12 mouse cellular contexts compared by ENCODE assay signal in genomic region chr9:64790673-64791660, GRCm38 (mm10). TPM values are rescaled to one million over a fixed set of nuclear protein-coding genes. Genes with fewer than 3 reads are reported as not detected.
DNase-seq lines count a peak whose midpoint lies in the region; ATAC-seq and TF ChIP-seq lines count a peak whose summit lies in the region.
"Had no signal": no experiment of that assay in that cellular context is flagged by ENCODE, and none has a peak within 500 bp of the region (broad histone marks: within the 10 kb centered on the region; RNA-seq: fewer than 3 reads in every experiment).

No protein-coding gene starts in this region.

- no peak for ATAC-seq in kidney, embryonic 16.5 days (ENCODE audit: low FRiP score, low TSS enrichment)
- no peak for ATAC-seq in intestine, postnatal 0 days
- no peak for ATAC-seq in forebrain, embryonic 15.5 days (replicated peaks)
- ATAC-seq: midbrain, embryonic 15.5 days had no signal

- no peaks in the 10 kb centered on the region for H3K4me1 ChIP-seq in kidney, embryonic 16.5 days (ENCODE audit: insufficient read depth, low read length)
- H3K4me1 ChIP-seq in intestine, postnatal 0 days (replicated peaks; ENCODE audit: control insufficient read depth, insufficient read depth, low read length), result no peaks in the 10 kb centered on the region
- 0 out of 2 replicates have a peak, but pooled peaks cover 6% of the 10 kb centered on the region for H3K4me1 ChIP-seq in forebrain, embryonic 15.5 days
- H3K4me1 ChIP-seq: midbrain, embryonic 15.5 days had no signal

- WGBS in kidney, embryonic 16.5 days, result 77% methylated on average over 7 of the region's 7 CpGs
- WGBS in macrophage (ENCODE audit: missing documents), result 3% methylated on average over 7 of the region's 7 CpGs
- WGBS in intestine, postnatal 0 days, result 76% methylated on average over 7 of the region's 7 CpGs
- WGBS in forebrain, embryonic 15.5 days, result 87% methylated on average over 7 of the region's 7 CpGs

- H3K27me3 ChIP-seq in kidney, embryonic 16.5 days (ENCODE audit: insufficient read depth, low read length), result no peaks in the 10 kb centered on the region
- H3K27me3 ChIP-seq in intestine, postnatal 0 days (replicated peaks; ENCODE audit: control insufficient read depth, insufficient read depth, low read length), result no peaks in the 10 kb centered on the region
- H3K27me3 ChIP-seq in forebrain, embryonic 15.5 days, result no peaks in the 10 kb centered on the region
- H3K27me3 ChIP-seq: midbrain, embryonic 15.5 days had no signal

- H3K79me2 ChIP-seq in macrophage (ENCODE audit: inconsistent target), result no peaks in the 10 kb centered on the region

- no peak overlapping the region for H3K4me3 ChIP-seq in kidney, embryonic 16.5 days (ENCODE audit: low read length)
- no peak overlapping the region for H3K4me3 ChIP-seq in macrophage (ENCODE audit: inconsistent target)
- no peak overlapping the region for H3K4me3 ChIP-seq in intestine, postnatal 0 days (ENCODE audit: low read depth, low read length)
- no peak overlapping the region for H3K4me3 ChIP-seq in forebrain, embryonic 15.5 days
- H3K4me3 ChIP-seq: midbrain, embryonic 15.5 days had no signal

- TF ChIP-seq CTCF in intestine, postnatal 0 days (IDR thresholded peaks at IDR 0.05; ENCODE audit: low read depth), result no peak

- H3K36me3 ChIP-seq in kidney, embryonic 16.5 days (ENCODE audit: insufficient read depth, low read length), result no peaks in the 10 kb centered on the region
- H3K36me3 ChIP-seq in macrophage (ENCODE audit: inconsistent target), result no peaks in the 10 kb centered on the region
- H3K36me3 ChIP-seq in intestine, postnatal 0 days (ENCODE audit: control insufficient read depth, insufficient read depth), result no peaks in the 10 kb centered on the region
- H3K36me3 ChIP-seq in forebrain, embryonic 15.5 days, result no peaks in the 10 kb centered on the region
- H3K36me3 ChIP-seq: G1E; midbrain, embryonic 15.5 days had no signal

- H3K9me3 ChIP-seq in kidney, embryonic 16.5 days (ENCODE audit: low read length), result no peaks in the 10 kb centered on the region
- H3K9me3 ChIP-seq in intestine, postnatal 0 days (ENCODE audit: control insufficient read depth), result no peaks in the 10 kb centered on the region
- H3K9me3 ChIP-seq in forebrain, embryonic 15.5 days, result no peaks in the 10 kb centered on the region
- H3K9me3 ChIP-seq: G1E; midbrain, embryonic 15.5 days had no signal

- DNase-seq in kidney, adult 8-10 months, result peak; percentile 14 to 26
- peak; percentile 40 for DNase-seq in adipocyte (ENCODE audit: low spot score)
- DNase-seq in kidney, postnatal 10 days, result peak; percentile 15
- DNase-seq in cerebellum, adult 11-12 months, result no peak
- DNase-seq: right cerebral cortex, postnatal 14 days had no signal

- H3K4me2 ChIP-seq in kidney, embryonic 16.5 days (replicated peaks; ENCODE audit: low read depth, low read length), result no peak overlapping the region
- H3K4me2 ChIP-seq in intestine, postnatal 0 days (replicated peaks; ENCODE audit: low read depth), result no peak overlapping the region
- H3K4me2 ChIP-seq in forebrain, embryonic 15.5 days (replicated peaks), result no peak overlapping the region
- H3K4me2 ChIP-seq: midbrain, embryonic 15.5 days had no signal

- H3K9ac ChIP-seq in kidney, embryonic 16.5 days (replicated peaks; ENCODE audit: low read length), result no peak overlapping the region
- no peak overlapping the region for H3K9ac ChIP-seq in intestine, postnatal 0 days (ENCODE audit: low read depth, low read length)
- no peak overlapping the region for H3K9ac ChIP-seq in forebrain, embryonic 15.5 days (replicated peaks)
- H3K9ac ChIP-seq: midbrain, embryonic 15.5 days had no signal

- H3K27ac ChIP-seq in kidney, embryonic 16.5 days (ENCODE audit: low read length), result no peak overlapping the region
- H3K27ac ChIP-seq in macrophage, result peak overlapping the region; percentile 74
- H3K27ac ChIP-seq in intestine, postnatal 0 days (ENCODE audit: low read depth, low read length), result no peak overlapping the region
- no peak overlapping the region for H3K27ac ChIP-seq in forebrain, embryonic 15.5 days (replicated peaks)
- H3K27ac ChIP-seq: kidney, postnatal 0 days; midbrain, embryonic 15.5 days had no signal

RNA-seq across cellular contexts. Expression of gene Dennd4a, which starts 20.2 kb away (rescaled TPM):
- 5.0 and 5.2 TPM in 2 replicates for polyA plus RNA-seq in kidney, embryonic 16.5 days (2015; fragmentation: Nextera tagmentation; extraction: Ambion mirVana)
- 100 to 1,000 TPM in 14 of 26 experiments, 10 to 100 TPM in 12; 43.1 to 344 (median 115) TPM for total RNA-seq in macrophage (2018; cell fraction: chromatin; rRNA removed)
- total RNA-seq in macrophage (2018; cell fraction: cytosol; rRNA removed), result 10 to 100 TPM in 10 of 26 experiments, 1 to 10 TPM in 16; 5.8 to 34.6 (median 8.7) TPM
- 100 to 1,000 TPM in 9 of 26 experiments, 10 to 100 TPM in 17; 29.8 to 237 (median 83.8) TPM for total RNA-seq in macrophage (2018; cell fraction: nucleus; rRNA removed)
- 4.0 to 7.6 TPM (median 5.1 TPM) in 3 replicates for polyA plus RNA-seq in macrophage (2018)
- polyA plus RNA-seq in intestine, postnatal 0 days (2015; fragmentation: Nextera tagmentation; extraction: Ambion mirVana), result 2.8 and 3.1 TPM in 2 replicates
- polyA plus RNA-seq in forebrain, embryonic 15.5 days (2015; fragmentation: Nextera tagmentation; extraction: Ambion mirVana), result 9.4 and 9.6 TPM in 2 replicates

RNA-seq across cellular contexts. Expression of gene Rab11a, which starts 53.4 kb away (rescaled TPM):
- 632 and 680 TPM in 2 replicates for polyA plus RNA-seq in kidney, embryonic 16.5 days (2015; fragmentation: Nextera tagmentation; extraction: Ambion mirVana)
- 100 to 1,000 TPM in 5 of 26 experiments, 10 to 100 TPM in 21; 67.4 to 117 (median 73.8) TPM for total RNA-seq in macrophage (2018; cell fraction: chromatin; rRNA removed)
- 100 to 1,000 TPM; 177 to 284 (median 221) TPM for total RNA-seq in macrophage (2018; cell fraction: cytosol; rRNA removed)
- 100 to 1,000 TPM in 10 of 26 experiments, 10 to 100 TPM in 16; 65.8 to 128 (median 94.2) TPM for total RNA-seq in macrophage (2018; cell fraction: nucleus; rRNA removed)
- 214 to 374 TPM (median 216 TPM) in 3 replicates for polyA plus RNA-seq in macrophage (2018)
- 1,986 and 2,053 TPM in 2 replicates for polyA plus RNA-seq in intestine, postnatal 0 days (2015; fragmentation: Nextera tagmentation; extraction: Ambion mirVana)
- polyA plus RNA-seq in forebrain, embryonic 15.5 days (2015; fragmentation: Nextera tagmentation; extraction: Ambion mirVana), result 349 and 383 TPM in 2 replicates
